Mouse (Mus musculus) left cerebral cortex, postnatal 25 days (tissue): ENCODE data around the gene Zbtb6. TPM values are rescaled to one million over a fixed set of nuclear protein-coding genes. Genes with fewer than 3 reads are reported as not detected.
A peak's percentile ranks its signal among the peaks of the same experiment; 100 is the strongest.

Source experiments
- DNase-seq, 2 experiments: peaks; one replicate each; pipeline ENCODE4 v3.0.0; 2022; ENCODE audit warnings: low spot score in 2 of 2, mixed read lengths in 1 of 2
- intact Hi-C: fragments of 180-260 bp; cut with DNase I; formaldehyde crosslinking; loops from one replicate; pipeline ENCODE4 v1.15.1; 2025
- total RNA-seq, 2 experiments: library from RNA; stranded (reverse); gene quantifications; 2 replicates each; pipeline ENCODE4 v1.2.3; 2021

Zbtb6 gene
- total RNA-seq, 2 experiments from 2014 or later = 14.1 TPM

DNA sequence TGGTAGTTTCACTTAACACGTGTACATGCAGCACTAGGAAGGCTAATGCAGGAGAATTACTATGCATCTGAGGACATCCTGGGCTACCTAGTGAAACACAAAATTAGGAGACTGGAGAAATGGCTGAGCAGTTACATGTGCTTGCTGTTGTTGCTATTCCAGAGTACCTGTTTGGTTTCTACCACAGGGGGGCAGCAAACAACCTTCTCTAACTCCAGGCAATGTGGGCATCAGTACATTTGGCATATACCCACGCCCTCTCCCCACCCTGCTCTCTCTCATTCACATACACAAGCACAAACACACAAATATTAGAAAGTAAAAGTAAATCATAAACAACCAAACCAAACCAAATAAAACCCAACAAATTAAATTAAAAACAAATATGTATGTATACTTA lies 62.8 kb downstream of the Zbtb6 start:
- intact Hi-C loops = loop anchor here (5.0 kb wide), 1 partner anchor 107 kb away; no protein-coding TSS in a partner anchor
- DNase-seq = peak; percentile 57 to 65

DNA sequence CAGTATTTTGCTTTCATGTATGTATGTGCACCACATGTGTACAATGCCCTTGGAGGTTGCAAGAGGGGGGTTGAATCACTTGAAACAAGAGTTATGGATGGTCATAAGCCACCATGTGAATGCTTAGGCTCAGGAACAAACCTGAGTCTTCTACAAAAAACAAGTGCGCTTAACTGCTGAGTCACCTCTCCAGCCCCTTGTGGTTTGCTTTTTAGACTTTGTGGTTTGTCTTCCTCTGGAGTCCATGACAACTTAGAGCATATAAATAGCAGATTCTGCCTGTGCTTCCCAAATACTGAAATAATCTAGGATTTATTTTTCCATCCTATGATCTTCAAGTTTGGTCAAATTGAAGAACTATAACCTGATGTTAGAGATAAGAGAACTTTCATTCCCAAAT lies 67.0 kb downstream of the Zbtb6 start:
- intact Hi-C loops = no loop called here
- DNase-seq = no peak

Other genes with a start within 250 kb of the Zbtb6 start
- not detected for gene Olfr366, start 231.6 kb downstream of the Zbtb6 start, total RNA-seq
- gene Olfr368, start 116.7 kb downstream of the Zbtb6 start, total RNA-seq = not detected
- 10 to 100 TPM; 23.8 to 26.3 TPM for gene Pdcl, start 83.8 kb downstream of the Zbtb6 start, total RNA-seq
- gene Rc3h2, start 20.3 kb downstream of the Zbtb6 start, total RNA-seq = 10 to 100 TPM; 84.5 to 97.3 TPM
- 10 to 100 TPM in 1 of 2 experiments, 1 to 10 TPM in 1; 9.7 to 10.4 TPM for gene Zbtb26, start within 50 bp of the Zbtb6 start, total RNA-seq
- gene Rabgap1, start 108 bp upstream of the Zbtb6 start, total RNA-seq = 10 to 100 TPM; 94.7 to 96.2 TPM
- gene Gpr21, start 73.2 kb upstream of the Zbtb6 start, total RNA-seq = 1 to 10 TPM; 5.7 to 7.5 TPM